Mouse (Mus musculus): ENCODE measurements around the gene Tspan17.

Gene Tspan17

GRCm38 (mm10) chr13:54808067-54808466 is 18.9 kb downstream of the Tspan17 start:
- DNase-seq, result no peak

- no peak for DNase-seq
Observed at GRCm38 (mm10) chr13:54811476-54811875, 22.3 kb downstream of the Tspan17 start.

- no peak for DNase-seq
Observed at GRCm38 (mm10) chr13:54813381-54813780, 24.2 kb downstream of the Tspan17 start.

GRCm38 (mm10) chr13:54818399-54819254 is 29.4 kb downstream of the Tspan17 start:
- no peak for DNase-seq

GRCm38 (mm10) chr13:54821106-54821505 is 31.9 kb downstream of the Tspan17 start:
- DNase-seq, result no peak

- DNase-seq, result no peak
Observed at GRCm38 (mm10) chr13:54821931-54822330, 32.8 kb downstream of the Tspan17 start.

GRCm38 (mm10) chr13:54824111-54824931 is 35.1 kb downstream of the Tspan17 start:
- peak; percentile 88 for DNase-seq

- DNase-seq, result no peak
Observed at GRCm38 (mm10) chr13:54827992-54828391, 38.8 kb downstream of the Tspan17 start.

GRCm38 (mm10) chr13:54828508-54828907 is 39.3 kb downstream of the Tspan17 start:
- DNase-seq, result no peak

GRCm38 (mm10) chr13:54829450-54829849 is 40.3 kb downstream of the Tspan17 start:
- no peak for DNase-seq

- DNase-seq, result no peak
Observed at GRCm38 (mm10) chr13:54836351-54837030, 47.3 kb downstream of the Tspan17 start.

- no peak for DNase-seq
Observed at GRCm38 (mm10) chr13:54837061-54837460, 47.9 kb downstream of the Tspan17 start.

- DNase-seq, result peak; percentile 48
Observed at GRCm38 (mm10) chr13:54837471-54837889, 48.3 kb downstream of the Tspan17 start.

GRCm38 (mm10) chr13:54838540-54838939 is 49.4 kb downstream of the Tspan17 start:
- DNase-seq, result no peak

- no peak for DNase-seq
Observed at GRCm38 (mm10) chr13:54839211-54839610, 50.0 kb downstream of the Tspan17 start.

GRCm38 (mm10) chr13:54844579-54844978 is 55.4 kb downstream of the Tspan17 start:
- DNase-seq, result no peak

Measured in cerebellum, adult 11 months (tissue).